Mouse (Mus musculus) megakaryocyte-erythroid progenitor cell, adult 5-6 weeks (primary cell): ENCODE measurements around the gene Card14. TPM values are rescaled to one million over a fixed set of nuclear protein-coding genes. Genes with fewer than 3 reads are reported as not detected.
A peak's percentile ranks its signal among the peaks of the same experiment; 100 is the strongest.
"Not testable (repeated sequence)": the region's sequence is repeated elsewhere in the genome, so short reads cannot be mapped to it uniquely, and the experiment has no call there.

Source experiments
- ATAC-seq: replicated peaks from 2 replicates; pipeline ENCODE4 v1.8.0; 2016; ENCODE audit warnings: mild to moderate bottlenecking, inconsistent platforms; ENCODE audit not compliant: severe bottlenecking, poor library complexity, low FRiP score, low TSS enrichment
- total RNA-seq, 2 experiments: library from RNA; stranded (forward) in 1 of 2; stranded (reverse) in 1 of 2; fragments of 200-1000, 215-1000 nt in 1 of 2; fragments of >200 nt in 1 of 2; fragmentation: Nextera tagmentation in 1 of 2; gene quantifications; 2 replicates each; pipeline ENCODE4 v1.2.3; 2014 to 2017

Card14 gene
- total RNA-seq, 2 experiments from 2014 or later: not detected

GRCm38 (mm10) chr11:119347125-119347524, 39.6 kb downstream of the Card14 start:
- ATAC-seq: no peak

GRCm38 (mm10) chr11:119352113-119352512, 44.5 kb downstream of the Card14 start:
- no peak for ATAC-seq

- ATAC-seq: no peak
Measured at GRCm38 (mm10) chr11:119353946-119354345, 46.4 kb downstream of the Card14 start.

GRCm38 (mm10) chr11:119354798-119355442, 47.4 kb downstream of the Card14 start:
- peak; percentile 85 for ATAC-seq

GRCm38 (mm10) chr11:119355443-119356385, 48.1 kb downstream of the Card14 start, which contains the start of the genes Sgsh and Slc26a11:
Gene Sgsh, minus strand, starts transcription at chr11:119355536.
Gene Slc26a11, plus strand, starts transcription at chr11:119355557.
- peak; percentile 64 for ATAC-seq

DNA sequence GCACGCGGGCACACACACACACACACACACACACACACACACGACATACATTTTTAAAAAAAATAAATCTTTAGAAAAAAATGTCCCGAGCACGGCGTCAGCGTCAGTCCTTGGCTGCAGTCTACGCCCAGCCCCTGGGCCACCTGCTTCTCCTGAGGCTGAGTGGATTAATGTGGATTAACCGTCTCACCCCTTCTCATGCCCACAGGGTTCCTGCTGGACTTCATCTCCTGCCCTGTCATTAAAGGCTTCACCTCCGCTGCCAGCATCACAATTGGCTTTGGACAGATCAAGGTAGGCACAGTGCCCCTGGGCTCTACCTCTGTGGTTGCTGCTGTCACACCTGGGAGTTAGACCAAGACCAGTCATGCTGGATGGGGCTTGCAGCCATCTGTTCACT, 51.5 kb downstream of the Card14 start:
- no peak for ATAC-seq

DNA sequence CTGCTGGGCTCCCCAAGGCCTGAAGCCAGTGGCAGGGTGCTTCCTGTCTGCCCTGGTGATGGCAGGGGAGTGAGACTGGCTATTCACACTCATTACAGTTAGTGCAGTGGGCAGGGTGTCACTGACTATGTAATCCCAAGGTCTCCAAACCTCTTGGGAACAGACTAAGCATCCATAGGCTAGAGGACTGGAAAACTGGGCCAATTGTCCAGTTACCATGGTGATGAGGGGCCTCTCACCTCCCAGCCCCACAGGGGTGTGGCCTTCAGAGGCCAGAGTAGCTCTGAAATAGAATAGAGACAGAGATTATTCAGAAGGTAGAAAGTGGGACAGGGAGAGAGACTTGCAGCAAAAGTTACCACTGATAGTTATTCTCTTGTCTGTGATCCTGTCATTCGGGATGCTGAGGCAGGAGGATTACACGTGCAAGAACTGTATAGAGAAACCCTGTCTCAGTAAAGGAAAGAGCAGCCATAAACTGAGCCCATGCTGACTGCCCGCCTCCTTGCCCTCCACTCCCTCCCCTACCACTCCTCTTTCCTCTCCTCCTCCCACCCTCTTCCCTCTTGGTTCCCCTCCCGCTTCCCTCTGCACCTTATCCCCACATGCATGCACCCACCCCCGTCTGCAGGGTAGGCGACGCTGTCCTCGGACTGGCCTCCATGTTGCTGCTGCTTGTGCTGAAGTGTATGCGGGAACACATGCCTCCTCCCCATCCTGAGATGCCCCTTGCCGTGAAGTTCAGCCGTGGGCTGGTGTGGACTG, 55.4 kb downstream of the Card14 start:
- ATAC-seq: peak; percentile 66

- peak; percentile 96 for ATAC-seq
Measured at GRCm38 (mm10) chr11:119363534-119364145, 56.1 kb downstream of the Card14 start.

DNA sequence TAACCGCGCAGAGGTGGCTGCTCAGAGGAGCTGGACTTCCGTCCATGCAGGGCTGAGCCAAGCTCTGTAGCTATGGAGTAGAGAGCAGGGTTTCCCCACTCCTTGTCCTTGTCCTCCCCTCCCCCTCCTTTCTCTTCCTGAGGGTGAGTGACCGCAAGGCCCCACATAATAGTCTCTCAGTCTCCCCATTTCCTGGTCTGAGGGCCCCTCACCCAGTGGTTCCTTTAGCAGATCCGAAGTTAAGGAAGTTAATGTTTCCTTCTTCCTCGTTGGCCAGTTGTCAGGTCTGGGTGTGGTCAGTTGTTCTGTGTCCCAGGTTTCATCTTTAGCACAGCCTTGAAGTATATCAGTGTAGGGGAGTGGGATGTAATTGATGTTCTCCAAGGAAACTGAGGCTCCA, 67.9 kb downstream of the Card14 start:
- ATAC-seq: no peak

DNA sequence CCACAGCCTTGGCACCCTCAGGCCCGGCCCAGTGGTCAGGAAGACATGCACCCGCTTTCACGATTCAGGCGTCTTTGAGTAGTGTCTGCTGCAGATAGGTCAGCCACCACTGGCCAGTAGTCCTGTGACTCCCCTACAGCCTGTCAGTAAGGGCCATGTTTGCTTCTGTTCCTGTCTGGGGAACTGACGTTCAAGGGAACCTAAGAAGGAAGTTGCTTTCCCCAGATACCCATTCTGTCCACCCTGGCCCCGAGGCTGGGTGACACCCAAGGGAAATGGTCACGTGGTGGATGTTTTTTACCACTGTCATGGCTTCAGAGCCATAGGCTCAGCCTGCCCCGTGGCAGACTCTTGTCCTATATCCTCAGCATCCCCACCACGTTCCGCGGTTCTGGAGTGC, 69.8 kb downstream of the Card14 start:
- no peak for ATAC-seq

DNA sequence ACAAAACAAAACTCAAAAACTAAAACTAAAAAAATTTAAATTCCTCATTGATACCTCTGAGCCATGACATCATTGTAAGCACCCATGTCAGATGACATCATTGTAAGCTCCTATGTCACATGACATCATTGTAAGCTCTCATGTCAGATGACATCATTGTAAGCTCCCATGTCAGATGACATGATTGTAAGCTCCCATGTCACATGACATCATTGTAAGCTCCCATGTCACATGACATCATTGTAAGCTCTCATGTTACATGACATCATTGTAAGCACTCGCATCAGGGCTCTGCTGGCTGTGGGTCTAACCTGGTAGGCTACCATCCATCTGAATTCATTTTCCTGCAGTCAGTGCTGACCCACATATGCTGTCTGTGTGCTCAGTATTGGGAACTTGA, 71.0 kb downstream of the Card14 start:
- ATAC-seq: no peak

DNA sequence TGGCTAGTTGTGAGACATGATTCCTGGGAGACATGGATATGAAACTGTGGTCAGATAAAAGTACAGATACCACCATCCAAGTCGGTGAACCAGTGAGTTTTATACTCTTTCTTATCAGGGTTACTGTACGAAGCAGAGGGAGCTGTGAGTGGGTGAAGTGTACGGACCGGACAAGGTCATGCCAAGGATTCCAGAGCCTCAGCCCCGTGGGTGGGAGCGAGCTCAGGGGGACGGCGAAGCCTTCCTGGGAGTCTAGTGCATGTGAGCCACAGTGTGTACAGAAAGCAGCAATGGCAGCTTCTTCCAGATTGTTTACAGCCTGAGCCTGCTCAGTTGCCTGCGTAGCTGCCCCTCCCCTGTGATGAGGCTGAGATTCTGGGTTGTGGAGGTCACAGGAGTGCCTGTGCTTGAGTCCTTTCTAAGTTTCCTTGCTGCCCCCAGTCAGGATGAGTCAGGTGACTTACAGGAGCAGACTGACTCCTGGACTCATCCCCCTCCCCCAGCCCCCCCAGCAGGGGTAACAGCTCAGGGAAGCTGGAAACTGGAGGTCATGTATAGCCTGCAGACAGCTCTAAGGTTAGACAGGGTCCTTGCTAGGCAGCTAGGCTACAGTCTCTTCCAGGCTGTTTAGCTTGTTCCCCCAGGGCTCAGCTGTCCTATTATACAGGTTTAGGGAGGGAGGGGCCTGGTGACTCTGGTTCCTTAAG, 74.2 kb downstream of the Card14 start:
- ATAC-seq: no peak

DNA sequence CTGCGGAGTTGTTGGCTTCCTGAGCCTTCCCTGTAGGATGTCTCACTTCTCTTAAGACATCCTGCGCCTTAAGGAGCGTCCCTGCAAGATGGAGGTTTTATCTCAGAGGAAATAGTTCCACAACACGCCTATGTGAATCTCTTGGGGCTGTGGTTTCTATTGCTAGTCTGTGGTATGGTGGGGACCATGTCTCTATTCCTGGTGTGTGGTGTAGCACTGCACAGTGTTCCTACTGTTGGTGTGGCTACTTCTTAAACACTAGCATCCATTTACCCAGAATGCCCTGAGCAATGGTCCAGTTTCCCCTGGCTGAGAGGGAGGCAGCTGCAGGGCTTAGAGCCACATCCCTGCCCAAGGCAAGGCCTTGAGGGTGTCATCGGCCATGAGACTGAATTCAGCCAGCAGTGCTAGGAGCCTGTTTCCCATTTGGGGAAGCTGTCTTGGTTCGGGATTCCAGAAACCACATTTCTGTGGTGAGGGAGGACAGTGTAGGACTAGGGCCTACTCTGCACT, 74.8 kb downstream of the Card14 start:
- no peak for ATAC-seq

- no peak for ATAC-seq
Measured at GRCm38 (mm10) chr11:119384904-119385303, 77.3 kb downstream of the Card14 start.

DNA sequence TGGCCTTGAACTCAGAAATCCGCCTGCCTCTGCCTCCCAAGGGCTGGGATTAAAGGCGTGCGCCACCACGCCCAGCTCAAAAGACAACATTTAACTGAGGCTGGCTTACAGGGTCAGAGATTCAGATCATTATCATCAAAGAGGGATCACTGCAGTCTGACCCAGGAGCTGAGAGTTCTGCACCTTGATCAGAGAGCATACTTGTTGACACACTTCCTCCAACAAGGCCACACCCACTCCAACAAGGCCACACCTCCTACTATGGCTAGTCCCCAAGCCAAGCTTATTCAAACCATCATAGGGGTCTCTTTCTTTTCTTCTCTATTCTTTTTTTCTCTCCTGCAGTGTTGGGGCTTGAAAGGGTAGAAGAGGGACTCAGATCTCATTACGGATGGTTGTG, 78.7 kb downstream of the Card14 start:
- ATAC-seq: no peak

DNA sequence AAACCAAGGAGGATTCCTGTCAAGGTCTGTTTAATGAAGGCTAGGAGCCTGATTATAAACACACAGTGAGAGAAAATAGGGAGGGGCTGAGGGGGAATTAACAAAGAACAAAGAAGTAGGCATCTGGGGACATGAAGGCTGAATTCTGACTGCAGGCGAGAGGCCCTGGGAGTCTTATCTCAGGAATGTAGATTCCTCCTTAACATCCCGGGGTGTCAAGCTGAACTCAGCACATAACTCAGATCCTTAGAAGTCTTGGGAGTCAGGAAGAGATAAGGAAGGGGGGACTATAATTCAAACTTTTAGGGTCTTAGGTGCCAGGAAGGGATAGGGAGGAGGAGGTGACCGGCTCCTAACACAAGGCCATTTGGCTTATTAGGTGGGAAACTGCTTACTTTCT, 79.7 kb downstream of the Card14 start:
- ATAC-seq: not testable (repeated sequence)

- no peak for ATAC-seq
Measured at GRCm38 (mm10) chr11:119389851-119390270, 82.3 kb downstream of the Card14 start.
